Mouse (Mus musculus) MN1 (cell line): Measurements from ENCODE around the gene Cyp4a30b.
"Not testable (repeated sequence)": the region's sequence is repeated elsewhere in the genome, so short reads cannot be mapped to it uniquely, and the experiment has no call there.

Experiments
- DNase-seq: peaks from one replicate; pipeline ENCODE4 v3.0.0-alpha.2; 2016; ENCODE audit warnings: low spot score

Gene Cyp4a30b

DNA sequence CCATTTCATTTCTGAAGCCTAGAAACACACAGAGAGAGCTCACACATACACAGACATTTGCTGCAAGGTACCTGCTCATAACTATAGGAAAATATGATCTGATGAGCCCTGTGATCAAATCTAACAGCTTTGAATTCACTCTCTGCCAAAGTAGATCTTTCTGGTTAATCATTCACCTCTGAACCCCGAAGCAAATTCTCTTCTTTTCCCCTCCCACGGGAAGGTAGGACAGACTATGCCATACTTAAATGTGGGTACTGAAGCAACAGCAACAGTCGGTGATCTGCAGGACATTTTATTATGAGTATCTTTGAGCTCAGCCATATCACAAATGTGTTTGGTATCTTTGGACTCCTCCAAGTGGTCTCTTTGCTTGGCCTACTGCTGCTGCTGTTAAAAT is at the start of gene Cyp4a30b:
Cyp4a30b (plus strand) TSS at position 301 of the 400 bp plus-strand sequence.
- no peak for DNase-seq

DNA sequence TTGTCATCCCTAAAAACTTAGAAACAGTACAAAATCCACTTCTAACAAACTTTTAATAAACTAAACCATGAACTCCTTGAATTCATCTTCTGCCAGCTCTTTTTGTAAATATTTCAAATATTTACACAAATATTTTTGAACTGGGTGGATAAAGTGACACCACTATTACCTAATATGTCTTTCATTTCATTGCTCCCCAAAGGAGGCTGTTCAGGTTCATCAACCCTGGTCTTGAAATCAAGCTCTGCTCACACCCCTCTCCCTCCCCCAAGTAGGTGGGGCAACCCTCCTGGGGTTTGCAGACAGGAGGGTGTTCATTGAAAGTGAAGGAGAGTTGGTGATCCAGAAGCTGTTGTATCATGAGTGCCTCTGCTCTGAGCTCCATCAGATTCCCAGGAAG is 41.1 kb upstream of the Cyp4a30b start, which contains the start of gene Cyp4a12b:
Cyp4a12b (plus strand) TSS at position 301 of the 400 bp plus-strand sequence.
- not testable (repeated sequence) for DNase-seq

DNA sequence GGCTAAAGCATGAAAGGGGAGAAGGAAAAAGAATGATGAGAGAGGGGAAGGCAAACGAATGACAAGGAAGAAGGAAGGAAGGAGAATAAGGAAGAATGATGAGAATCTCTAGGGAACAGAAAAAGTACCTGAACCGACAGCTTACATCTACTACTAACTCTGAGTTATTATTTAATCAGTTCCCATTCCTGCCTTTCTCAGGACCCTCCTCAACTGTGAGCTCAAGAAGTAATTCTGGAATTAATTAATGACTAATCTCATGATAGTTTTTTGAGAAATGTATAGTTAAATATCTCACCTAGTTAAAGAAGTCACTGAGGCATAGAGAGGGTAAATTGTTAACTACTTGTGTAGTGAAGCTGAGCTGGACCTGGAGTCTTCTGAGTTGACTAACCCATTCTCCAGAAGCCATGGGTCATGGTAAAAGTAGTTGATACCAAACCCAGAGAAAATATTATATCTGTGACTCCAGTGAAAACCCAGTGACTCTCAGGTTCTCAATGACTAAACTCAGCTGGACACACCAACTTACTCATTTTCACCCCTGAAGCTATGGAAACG is 1.7 kb upstream of the Cyp4a30b start:
- DNase-seq = no peak

DNA sequence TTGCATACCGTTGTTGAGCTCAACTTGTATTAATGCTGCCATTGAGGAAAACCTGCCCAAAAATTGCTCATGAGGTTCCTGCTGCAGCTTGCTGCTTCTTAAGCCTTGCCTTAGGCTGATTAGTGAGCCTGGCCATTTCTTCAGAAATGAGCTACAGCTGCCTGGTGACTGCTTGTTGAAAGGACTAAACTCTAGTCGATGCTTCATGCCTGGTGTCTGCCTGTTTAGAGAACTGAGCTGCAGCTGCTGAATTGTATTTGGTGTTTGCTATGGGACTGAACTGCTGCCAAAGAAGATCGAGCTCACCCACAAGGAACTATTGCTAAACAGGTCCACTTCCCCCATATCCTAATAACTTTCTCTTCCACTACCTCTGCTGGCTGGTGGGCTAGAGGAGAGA is 21.2 kb downstream of the Cyp4a30b start:
- not testable (repeated sequence) for DNase-seq

DNA sequence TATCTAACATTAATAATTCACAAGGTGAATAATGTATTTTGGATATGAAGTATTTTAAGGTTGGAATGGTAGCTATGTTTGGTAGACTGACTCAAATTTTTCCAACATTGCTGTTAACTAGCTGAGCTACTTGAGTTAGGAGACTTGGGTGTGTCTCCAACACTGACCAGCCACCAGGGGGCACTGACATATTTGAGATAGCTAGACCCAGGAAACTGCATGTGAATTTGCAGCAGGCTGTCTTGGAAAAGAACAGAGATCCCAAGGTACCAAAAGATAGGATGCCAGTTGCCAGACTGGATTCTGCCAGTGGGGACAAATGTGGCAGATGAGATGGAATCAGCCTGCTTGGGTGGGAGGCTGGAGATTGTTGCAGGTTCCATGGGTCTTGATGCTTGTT is 23.6 kb downstream of the Cyp4a30b start:
- not testable (repeated sequence) for DNase-seq

DNA sequence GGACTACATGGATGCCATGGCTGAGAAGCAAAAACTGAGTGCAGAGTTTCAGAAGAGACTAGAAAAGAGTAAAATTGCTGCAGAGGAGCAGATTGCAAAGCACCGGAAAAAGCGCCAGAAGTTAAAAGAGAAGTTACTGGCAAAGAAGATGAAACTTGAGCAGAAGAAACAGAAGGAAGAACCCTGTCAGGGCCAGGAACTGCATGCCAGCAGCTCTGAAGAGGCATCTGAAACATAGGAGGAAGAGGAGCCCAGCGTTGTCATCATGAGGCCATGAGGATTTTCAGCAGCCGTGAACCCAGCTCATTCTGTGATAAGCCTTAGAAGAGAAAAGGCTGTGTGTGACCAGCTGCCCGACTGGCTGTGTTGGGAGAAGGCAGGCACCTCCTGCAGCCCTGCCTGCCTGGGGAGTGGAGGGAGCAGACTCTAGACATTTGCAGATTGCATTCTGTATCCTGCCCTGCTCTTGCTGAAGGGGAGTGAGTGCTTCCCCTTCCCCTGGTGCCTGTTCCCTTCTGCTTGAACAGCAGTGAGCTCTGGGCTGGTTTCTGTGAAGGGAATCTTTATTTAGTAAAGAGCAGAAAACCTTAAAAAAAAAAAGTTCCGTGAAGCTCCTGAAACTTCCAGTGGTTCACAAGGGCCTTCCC is 28.7 kb downstream of the Cyp4a30b start:
- DNase-seq = no peak

DNA sequence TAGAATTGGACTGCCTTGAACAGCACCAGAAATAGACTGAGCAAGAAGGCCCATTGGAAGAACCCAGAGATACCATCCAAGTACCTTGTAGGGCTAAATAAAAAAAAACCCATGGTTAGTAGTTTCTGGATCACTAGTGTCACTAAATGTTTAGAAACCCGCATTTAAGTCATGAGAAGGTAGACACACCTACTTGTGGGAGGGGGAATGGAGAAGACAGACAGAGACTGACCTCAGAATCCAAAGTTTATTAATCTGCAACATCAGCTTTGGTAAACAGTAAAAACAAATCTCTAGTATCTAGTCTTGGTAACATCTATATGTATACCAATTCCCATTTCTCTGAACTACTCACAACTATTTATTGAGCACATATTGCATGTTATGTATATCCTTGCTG is 43.6 kb downstream of the Cyp4a30b start, which contains the start of gene Cyp4a14:
Cyp4a14 (minus strand) TSS at position 142 of the 400 bp plus-strand sequence.
- no peak for DNase-seq

DNA sequence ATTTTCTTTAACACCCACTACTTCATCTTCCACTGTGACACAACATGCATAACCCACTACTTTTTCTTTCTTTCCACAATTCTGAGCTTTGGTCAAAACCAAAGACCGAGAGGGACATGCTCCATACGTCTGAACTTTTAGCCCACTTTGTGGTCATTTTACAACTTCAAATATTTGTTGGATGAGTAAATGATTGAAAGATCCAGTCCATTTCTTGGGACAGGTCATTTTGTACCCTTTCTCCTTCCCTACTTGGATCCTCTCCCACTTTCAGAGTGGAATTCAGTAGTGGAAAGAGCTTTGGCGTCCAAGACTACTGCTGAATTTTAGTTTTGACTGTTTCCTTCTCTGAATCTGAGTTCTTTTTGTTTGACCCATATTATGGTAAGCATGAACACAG is 45.1 kb downstream of the Cyp4a30b start:
- no peak for DNase-seq

DNA sequence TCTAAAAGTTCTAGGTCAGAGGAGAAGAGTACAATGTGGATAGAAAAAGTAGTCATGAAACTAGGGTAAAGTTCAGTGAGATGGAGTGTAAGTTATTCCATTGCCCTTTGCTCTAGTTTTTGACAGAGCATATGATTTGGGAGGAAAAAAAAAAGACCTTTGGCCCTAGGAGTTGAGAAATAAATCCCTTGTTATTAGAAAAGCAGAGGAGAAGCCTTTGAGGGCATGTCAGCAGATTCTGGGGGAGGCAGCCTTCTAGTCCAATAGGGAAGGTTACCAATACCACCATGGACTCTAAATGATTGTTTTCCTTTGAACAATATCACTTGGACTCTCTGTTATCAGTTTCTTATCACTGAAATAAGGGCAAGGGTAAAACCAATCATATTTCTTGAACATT is 61.6 kb downstream of the Cyp4a30b start:
- not testable (repeated sequence) for DNase-seq

DNA sequence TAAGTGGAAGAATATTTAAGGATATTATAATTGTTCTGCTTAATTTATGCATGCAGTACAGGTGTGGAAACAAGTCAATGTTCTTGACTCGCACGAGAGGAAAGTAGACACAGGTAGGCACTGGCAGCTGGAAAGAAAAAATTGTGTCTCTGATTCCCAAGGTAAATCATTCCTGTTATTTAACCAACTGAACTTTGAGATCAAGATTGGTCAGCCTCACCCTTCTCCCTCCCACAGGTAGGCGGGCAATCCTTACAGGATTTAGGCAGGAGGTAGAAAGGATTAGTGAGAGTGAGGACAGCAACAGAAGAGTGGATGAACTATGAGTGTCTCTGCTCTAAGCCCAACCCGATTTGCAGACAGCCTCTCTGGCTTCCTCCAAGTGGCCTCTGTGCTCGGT is 65.6 kb downstream of the Cyp4a30b start, which contains the start of gene Cyp4a10:
Cyp4a10 (plus strand) TSS at position 265 of the 400 bp plus-strand sequence.
- not testable (repeated sequence) for DNase-seq

DNA sequence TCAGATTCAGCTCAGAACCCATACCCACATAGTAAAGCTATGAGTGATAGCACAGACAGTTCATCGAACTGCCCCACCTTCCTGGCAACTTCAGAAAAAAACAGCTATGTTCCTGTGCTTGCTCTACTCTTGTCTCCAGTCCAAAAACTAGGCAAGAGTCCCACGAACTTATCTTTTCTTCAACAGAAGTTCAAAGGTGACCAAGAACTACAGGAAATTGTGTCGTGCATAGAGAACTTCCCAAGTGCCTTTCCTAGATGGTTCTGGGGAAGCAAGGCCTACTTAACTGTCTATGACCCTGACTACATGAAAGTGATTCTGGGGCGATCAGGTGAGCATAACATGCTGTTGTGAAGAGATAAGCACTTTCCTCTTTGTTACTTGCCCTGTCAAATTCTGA is 67.0 kb downstream of the Cyp4a30b start:
- DNase-seq = no peak
